Mouse (Mus musculus): Measurements from ENCODE around the gene Stim1.
"Not testable (repeated sequence)": the region's sequence is repeated elsewhere in the genome, so short reads cannot be mapped to it uniquely, and the experiment has no call there.

Stim1 gene

GRCm38 (mm10) chr7:102353420-102353819 lies 85.8 kb downstream of the Stim1 start:
- no peak for DNase-seq (ENCODE audit: low read depth in 2 of 2, low spot score in 2 of 2)

DNA sequence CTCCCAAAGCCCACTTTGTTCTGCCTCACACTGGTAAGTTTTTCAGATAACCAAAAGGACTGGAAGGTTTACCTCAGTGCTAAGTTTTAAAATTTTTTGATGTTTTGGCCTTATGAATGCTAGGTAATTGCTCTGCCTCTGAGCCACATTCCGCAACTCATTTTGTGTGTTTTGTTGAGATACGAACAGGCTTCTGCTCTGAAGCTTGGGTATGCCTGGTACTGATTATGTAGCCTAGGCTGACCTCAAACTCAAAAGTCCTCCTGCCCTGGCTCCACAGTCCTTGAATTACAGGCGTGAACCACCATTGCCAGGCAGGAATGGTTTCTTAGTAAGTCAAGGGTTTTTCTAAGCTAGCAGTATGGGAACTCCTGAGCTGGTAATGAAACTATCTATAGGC lies 90.5 kb downstream of the Stim1 start:
- no peak for DNase-seq (ENCODE audit: low read depth in 2 of 2, low spot score in 2 of 2)

GRCm38 (mm10) chr7:102361297-102361696 lies 93.7 kb downstream of the Stim1 start:
- no peak for DNase-seq (ENCODE audit: low read depth in 2 of 2, low spot score in 2 of 2)

DNA sequence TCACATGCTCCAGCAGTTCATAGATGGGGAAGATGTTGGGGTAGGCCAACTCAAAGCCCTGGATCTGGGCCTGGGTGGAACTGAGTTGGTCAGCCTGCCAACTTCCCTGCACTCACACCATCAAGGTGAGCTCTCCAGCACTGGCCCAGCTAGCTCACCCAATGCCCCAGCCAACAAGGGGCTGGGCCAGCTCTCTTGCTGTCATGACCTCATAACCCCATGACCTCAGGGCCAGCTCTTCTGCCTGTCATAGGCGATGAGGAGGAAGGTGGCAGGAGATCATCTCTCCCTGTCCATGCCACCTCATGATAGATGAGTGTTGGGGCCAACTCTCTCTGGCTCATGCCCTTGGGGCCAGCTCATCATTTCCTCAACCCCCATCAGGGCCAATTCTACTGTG lies 96.2 kb downstream of the Stim1 start:
- DNase-seq (ENCODE audit: low read depth in 2 of 2, low spot score in 2 of 2) = no peak

- peak; percentile 11 to 15 for DNase-seq (ENCODE audit: low read depth in 2 of 2, low spot score in 2 of 2)
These were observed 102.1 kb downstream of the Stim1 start for GRCm38 (mm10) chr7:102369661-102370060.

- DNase-seq (ENCODE audit: low read depth in 2 of 2, low spot score in 2 of 2) = no peak
These were observed 102.9 kb downstream of the Stim1 start for GRCm38 (mm10) chr7:102370526-102370925.

DNA sequence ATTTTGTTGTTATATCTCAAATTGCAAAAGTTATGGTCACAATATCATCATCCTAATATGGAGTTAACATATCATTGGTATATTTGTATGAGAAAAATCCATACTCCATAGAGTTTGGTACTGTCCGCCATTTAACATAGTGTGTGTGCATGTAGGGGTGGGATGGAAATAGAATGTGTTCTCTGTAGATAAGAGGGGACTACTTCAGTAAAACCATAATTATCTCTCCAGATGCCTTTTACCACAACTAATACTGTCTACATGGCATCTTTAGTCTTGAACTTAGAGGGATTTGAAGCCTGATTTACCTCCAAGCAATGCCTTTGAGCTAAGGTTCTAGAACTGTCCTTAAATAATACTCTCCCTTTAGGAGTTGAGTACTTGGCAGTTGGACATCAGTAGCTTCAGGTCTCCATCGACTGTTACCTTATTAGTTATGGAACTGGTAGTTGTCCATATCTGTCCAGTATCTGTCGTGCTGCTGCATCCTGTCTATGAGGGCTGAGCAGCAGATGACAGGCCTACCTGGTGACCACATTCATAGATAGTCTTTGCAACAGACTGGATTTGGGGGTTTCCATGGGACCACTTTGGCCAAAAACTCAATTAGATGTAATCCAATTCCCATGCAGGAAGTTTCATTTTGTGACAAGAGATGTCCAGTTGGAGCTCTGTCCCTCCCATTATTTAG lies 105.9 kb downstream of the Stim1 start:
- no peak for DNase-seq (ENCODE audit: low read depth in 2 of 2, low spot score in 2 of 2)

- DNase-seq (ENCODE audit: low read depth in 2 of 2, low spot score in 2 of 2) = no peak
These were observed 115.6 kb downstream of the Stim1 start for GRCm38 (mm10) chr7:102383221-102383620.

GRCm38 (mm10) chr7:102385973-102386372 lies 118.4 kb downstream of the Stim1 start:
- DNase-seq (ENCODE audit: low read depth in 2 of 2, low spot score in 2 of 2) = no peak

DNA sequence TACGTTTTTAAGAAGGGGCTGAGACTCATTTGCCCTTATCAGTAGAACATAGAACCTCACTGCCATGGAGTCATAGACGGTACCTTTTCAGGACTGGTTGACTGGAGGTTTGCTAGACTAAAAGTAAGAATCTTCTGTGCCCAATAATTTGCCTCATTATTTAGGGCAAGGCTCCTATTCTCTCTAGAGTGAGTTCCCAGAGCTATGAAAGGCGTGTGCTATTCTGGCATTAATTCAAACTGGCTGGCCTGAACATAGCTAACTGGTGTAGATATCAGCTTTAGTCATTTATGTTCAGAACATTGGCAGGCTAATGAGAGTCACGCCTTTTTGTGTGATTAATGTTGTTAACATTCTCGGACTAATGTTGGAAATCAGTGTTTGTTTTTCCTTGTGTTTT lies 121.5 kb downstream of the Stim1 start:
- DNase-seq (ENCODE audit: low read depth in 2 of 2, low spot score in 2 of 2) = no peak

DNA sequence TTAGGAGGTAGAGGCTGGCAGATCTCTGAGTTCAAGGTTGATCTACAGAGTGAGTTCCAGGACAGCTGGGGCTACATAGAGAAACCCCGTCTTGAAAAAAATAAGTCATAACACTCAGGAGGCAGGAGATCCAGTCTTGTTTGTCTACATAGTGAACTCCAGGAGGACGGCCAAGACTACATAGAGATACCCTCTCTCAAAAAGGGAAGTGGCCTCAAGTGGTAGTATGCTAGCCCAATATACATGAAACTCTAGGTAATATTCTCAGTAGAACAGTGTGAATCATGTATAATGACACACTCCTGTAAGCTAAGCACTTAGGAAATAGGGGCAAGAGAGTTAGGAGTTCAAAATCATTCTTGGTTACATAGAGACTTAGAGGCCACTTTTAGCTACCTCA lies 126.3 kb downstream of the Stim1 start:
- DNase-seq (ENCODE audit: low read depth in 2 of 2, low spot score in 2 of 2) = no peak

GRCm38 (mm10) chr7:102395894-102396293 lies 128.3 kb downstream of the Stim1 start:
- no peak for DNase-seq (ENCODE audit: low read depth in 2 of 2, low spot score in 2 of 2)

DNA sequence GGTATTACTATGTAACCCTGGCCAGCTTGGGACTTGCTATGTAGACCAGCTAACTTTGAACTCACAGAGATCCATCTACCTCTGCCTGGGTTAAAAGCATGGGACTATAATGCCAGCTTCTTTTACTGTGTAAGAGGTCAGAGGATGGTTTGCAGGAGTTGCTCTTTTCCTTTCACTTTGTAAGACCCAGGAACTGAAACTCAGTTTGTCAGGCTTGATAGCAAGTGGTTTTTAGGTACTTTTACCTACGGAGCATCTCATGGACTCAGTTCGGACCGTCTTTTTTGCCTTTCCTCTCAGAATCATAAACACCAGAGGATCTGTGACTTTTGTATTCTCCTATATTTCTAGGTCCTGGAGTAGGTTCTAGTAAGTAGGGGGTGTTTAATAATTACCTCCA lies 128.7 kb downstream of the Stim1 start:
- no peak for DNase-seq (ENCODE audit: low read depth in 2 of 2, low spot score in 2 of 2)

DNA sequence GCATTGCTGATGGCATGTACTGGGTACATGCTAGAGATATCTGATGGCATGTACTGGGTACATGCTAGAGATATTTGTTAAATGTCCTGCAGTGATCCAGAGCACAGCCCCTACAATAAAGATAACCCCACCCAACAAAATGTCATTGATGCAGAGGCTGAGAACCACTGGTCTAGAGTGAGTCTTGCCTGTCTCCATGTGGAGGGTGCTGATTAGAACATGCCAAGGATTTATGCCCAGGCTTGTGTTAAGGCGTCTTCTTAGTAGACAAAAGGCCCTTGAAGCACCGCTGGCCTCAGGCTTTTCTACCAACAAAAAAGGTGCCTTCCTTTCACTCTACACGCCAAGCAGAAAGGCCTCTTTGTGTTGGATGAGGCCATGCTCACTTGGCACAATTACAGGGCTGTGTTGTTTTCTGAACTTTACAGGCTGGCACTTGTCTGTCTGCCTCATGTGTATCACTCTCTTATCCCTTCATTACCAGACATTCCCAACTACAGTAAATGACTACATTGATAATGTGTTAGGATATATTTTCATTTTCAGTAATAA lies 131.7 kb downstream of the Stim1 start:
- no peak for DNase-seq (ENCODE audit: low read depth in 2 of 2, low spot score in 2 of 2)

DNA sequence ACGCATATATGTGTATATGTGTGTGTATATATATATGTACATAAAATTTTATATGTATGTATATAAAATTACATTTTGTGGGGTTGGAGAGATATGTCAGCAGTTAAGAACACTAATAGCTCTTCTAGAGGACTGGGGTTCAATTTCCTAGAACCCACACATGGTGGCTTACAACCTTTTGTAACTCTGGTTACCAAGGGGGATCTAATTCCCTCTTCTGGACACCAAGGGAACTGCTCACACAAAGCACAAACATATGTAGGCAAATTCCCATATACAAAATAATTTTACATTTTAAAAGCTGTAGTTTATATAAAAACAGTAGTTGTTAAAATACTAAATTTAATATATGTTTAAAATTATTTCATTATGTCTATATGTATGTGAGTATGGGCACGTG lies 136.5 kb downstream of the Stim1 start:
- DNase-seq (ENCODE audit: low read depth in 2 of 2, low spot score in 2 of 2) = no peak

DNA sequence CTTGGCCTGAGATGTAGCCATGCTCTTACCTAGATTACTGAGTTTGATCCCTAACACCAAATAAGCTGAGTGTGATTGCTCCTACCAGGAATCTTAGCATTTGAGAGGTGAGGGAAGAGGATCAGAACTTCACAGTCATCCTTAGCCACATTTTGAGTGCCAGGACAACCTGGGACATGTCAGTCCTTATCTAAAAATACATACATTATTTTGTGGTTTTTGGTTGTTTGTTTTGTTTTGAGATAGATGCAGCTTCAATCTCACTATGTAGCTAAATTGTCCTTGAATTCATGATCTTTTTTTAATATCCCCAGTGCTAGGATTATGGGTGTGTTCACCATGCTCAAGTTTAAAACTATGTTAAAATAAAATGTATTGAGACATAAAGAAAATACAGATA lies 139.8 kb downstream of the Stim1 start:
- DNase-seq (ENCODE audit: low read depth in 2 of 2, low spot score in 2 of 2) = no peak

DNA sequence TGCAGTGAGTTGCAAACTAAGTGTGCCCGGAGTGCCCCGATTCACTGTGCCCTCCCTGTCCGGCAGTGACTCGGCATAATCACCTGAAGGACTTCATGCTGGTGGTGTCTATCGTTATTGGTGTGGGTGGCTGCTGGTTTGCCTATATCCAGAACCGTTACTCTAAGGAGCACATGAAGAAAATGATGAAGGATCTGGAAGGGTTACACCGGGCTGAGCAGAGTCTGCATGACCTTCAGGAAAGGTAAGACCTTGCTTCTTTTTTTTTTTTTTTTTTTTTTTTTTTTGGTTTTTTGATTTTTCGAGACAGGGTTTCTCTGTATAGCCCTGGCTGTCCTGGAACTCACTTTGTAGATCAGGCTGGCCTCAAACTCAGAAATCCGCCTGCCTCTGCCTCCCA lies 147.7 kb downstream of the Stim1 start:
- DNase-seq (ENCODE audit: low read depth in 2 of 2, low spot score in 2 of 2) = not testable (repeated sequence)

GRCm38 (mm10) chr7:102415841-102416240 lies 148.2 kb downstream of the Stim1 start:
- DNase-seq (ENCODE audit: low read depth in 2 of 2, low spot score in 2 of 2) = no peak

- DNase-seq (ENCODE audit: low read depth in 2 of 2, low spot score in 2 of 2) = peak; percentile 38 to 59
These were observed 149.8 kb downstream of the Stim1 start for GRCm38 (mm10) chr7:102417398-102417797.

DNA sequence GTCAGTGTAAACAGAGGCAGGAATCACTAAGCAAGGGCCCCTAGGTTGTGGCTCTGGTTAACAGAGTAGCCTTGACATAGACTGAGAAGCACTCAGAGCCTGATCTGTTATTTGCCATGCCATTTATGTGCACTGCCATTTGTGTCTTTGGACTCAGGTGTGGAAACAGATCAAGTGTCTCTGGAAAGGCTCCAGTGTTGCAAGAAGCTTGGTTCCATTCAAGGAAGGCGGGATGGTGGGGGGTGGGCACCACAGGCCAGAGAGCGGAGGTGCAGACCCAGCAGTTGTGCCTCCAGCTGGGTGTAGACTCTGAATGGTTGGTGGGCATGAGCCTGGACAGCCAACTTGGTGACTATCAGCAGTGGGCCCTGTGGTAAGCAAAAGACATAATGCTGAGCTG lies 154.4 kb downstream of the Stim1 start:
- no peak for DNase-seq (ENCODE audit: low read depth in 2 of 2, low spot score in 2 of 2)

GRCm38 (mm10) chr7:102425933-102426685 lies 158.5 kb downstream of the Stim1 start:
- DNase-seq (ENCODE audit: low read depth in 2 of 2, low spot score in 2 of 2) = no peak

GRCm38 (mm10) chr7:102434344-102434743 lies 166.7 kb downstream of the Stim1 start:
- DNase-seq (ENCODE audit: low read depth in 2 of 2, low spot score in 2 of 2) = no peak

Measured in CD8-positive naive resting alpha-beta T cell, adult 2 months (primary cell).